Mouse (Mus musculus) thymus, adult 2 months (tissue): ENCODE data around the gene Rab28.

Experiments used
- CTCF ChIP-seq: fragments of 200-500 bp; IDR thresholded peaks from 2 replicates; pipeline ENCODE4 v1.5.1; 2012; ENCODE audit warnings: mild to moderate bottlenecking, control low read depth, low read length, moderate library complexity, borderline replicate concordance; ENCODE audit not compliant: control insufficient read depth, poor library complexity, insufficient read depth; ENCODE audit errors: extremely low read depth
- POLR2A ChIP-seq: fragments of 200-500 bp; IDR thresholded peaks from 2 replicates; pipeline ENCODE4 v1.6.1; 2012; ENCODE audit warnings: mild to moderate bottlenecking, low read length, control low read depth, moderate library complexity; ENCODE audit not compliant: control insufficient read depth, poor library complexity, insufficient read depth; ENCODE audit errors: extremely low read depth

GRCm38 (mm10) chr5:41596242-41597117, 111.5 kb downstream of the Rab28 start:
- TF ChIP-seq POLR2A (no peak), CTCF (no peak)
